In the genomic region with DNA sequence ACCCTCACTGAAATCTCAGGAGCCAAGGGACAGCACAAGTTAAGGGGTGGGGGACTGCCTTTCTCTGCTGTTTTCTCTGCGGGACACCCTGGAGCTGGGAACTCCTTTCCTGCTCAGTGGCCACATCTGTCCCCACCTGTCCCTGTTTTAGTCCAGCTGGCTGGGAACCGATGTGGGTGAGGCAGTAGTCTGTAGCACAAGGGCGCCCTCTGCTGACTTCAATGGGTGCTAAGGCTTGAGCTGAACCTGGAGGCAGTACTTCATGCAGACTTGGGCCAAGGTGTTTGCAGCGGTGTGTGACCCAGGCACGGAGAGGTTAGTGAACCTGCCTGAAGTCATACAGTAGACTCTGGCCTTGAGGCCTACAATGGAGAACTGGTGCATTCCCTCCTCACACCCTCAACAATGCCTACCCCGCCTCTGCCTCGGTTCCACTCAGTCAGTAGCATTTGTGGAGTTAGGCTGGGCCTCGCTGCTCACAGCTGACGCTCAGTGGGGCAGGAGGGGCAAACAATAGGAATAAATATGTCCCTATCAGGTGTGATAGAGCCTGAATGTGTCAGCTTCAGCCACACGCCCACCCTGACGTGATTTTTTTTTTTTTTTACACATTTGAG, we compare ENCODE assay signal across 8 mouse cellular contexts. TPM values are rescaled to one million over a fixed set of nuclear protein-coding genes. Genes with fewer than 3 reads are reported as not detected.
A peak's percentile ranks its signal among the peaks of the same experiment; 100 is the strongest.
DNase-seq lines count a peak whose midpoint lies in the region; ATAC-seq and TF ChIP-seq lines count a peak whose summit lies in the region.

No protein-coding gene starts in this region.

- H3K4me2 ChIP-seq in heart, embryonic 13.5 days = no peak overlapping the region
- no peak overlapping the region for H3K4me2 ChIP-seq in kidney, postnatal 0 days (ENCODE audit: low read length)
- no peak overlapping the region for H3K4me2 ChIP-seq in stomach, embryonic 14.5 days (replicated peaks; ENCODE audit: low read depth, low read length)

- peaks cover 24% of the 10 kb centered on the region for H3K36me3 ChIP-seq in heart, embryonic 13.5 days
- H3K36me3 ChIP-seq in kidney, postnatal 0 days (ENCODE audit: insufficient read depth, low read length) = peaks cover 16% of the 10 kb centered on the region
- H3K36me3 ChIP-seq in liver, adult 2 months (ENCODE audit: control insufficient read depth, insufficient read depth, low read length) = peaks cover 1% of the 10 kb centered on the region; the same call in 1 of the 2 replicates
- H3K36me3 ChIP-seq in stomach, embryonic 14.5 days (ENCODE audit: control insufficient read depth, insufficient read depth, low read length) = peaks cover 12% of the 10 kb centered on the region; the same call in 1 of the 2 replicates

- H3K9me3 ChIP-seq in heart, embryonic 13.5 days = no peaks in the 10 kb centered on the region
- H3K9me3 ChIP-seq in kidney, postnatal 0 days (replicated peaks; ENCODE audit: low read length) = no peaks in the 10 kb centered on the region
- H3K9me3 ChIP-seq in stomach, embryonic 14.5 days (ENCODE audit: control insufficient read depth, low read depth, low read length) = no peaks in the 10 kb centered on the region

- H3K27me3 ChIP-seq in heart, embryonic 13.5 days (replicated peaks) = 0 out of 2 replicates have a peak, but pooled peaks cover 18% of the 10 kb centered on the region
- H3K27me3 ChIP-seq in kidney, postnatal 0 days (ENCODE audit: insufficient read depth, low read length) = no peaks in the 10 kb centered on the region
- no peaks in the 10 kb centered on the region for H3K27me3 ChIP-seq in liver, adult 2 months (ENCODE audit: control insufficient read depth, insufficient read depth, low read length)
- no peaks in the 10 kb centered on the region for H3K27me3 ChIP-seq in stomach, embryonic 14.5 days (ENCODE audit: control insufficient read depth, insufficient read depth, low read length)

- TF ChIP-seq POLR2A in liver, adult 2 months (IDR thresholded peaks at IDR 0.05; ENCODE audit: extremely low read depth, insufficient read depth, low read length) = no peak

- peaks cover 45% of the 10 kb centered on the region for H3K4me1 ChIP-seq in heart, embryonic 13.5 days
- H3K4me1 ChIP-seq in kidney, postnatal 0 days (replicated peaks; ENCODE audit: insufficient read depth, low read length) = peaks cover 3% of the 10 kb centered on the region; the same call in 1 of the 2 replicates
- no peaks in the 10 kb centered on the region for H3K4me1 ChIP-seq in liver, adult 2 months (ENCODE audit: control insufficient read depth, insufficient read depth, low read length)
- peaks cover 7% of the 10 kb centered on the region; the same call in 1 of the 2 replicates for H3K4me1 ChIP-seq in stomach, embryonic 14.5 days (ENCODE audit: control insufficient read depth, insufficient read depth, low read length)

- H3K27ac ChIP-seq in heart, embryonic 13.5 days (replicated peaks) = no peak overlapping the region
- no peak overlapping the region for H3K27ac ChIP-seq in kidney, postnatal 0 days
- H3K27ac ChIP-seq in liver, adult 2 months (replicated peaks; ENCODE audit: insufficient read depth, low read depth, low read length) = no peak overlapping the region
- H3K27ac ChIP-seq in stomach, embryonic 14.5 days (ENCODE audit: low read length) = no peak overlapping the region

- no peaks in the 10 kb centered on the region for H3K79me2 ChIP-seq in liver, adult 2 months (ENCODE audit: control insufficient read depth, insufficient read depth, low read length)

- no peak overlapping the region for H3K4me3 ChIP-seq in heart, embryonic 13.5 days
- no peak overlapping the region for H3K4me3 ChIP-seq in kidney, postnatal 0 days (replicated peaks; ENCODE audit: low read depth, low read length)
- no peak overlapping the region for H3K4me3 ChIP-seq in liver, adult 2 months (ENCODE audit: insufficient read depth, low read depth, low read length)
- no peak overlapping the region for H3K4me3 ChIP-seq in stomach, embryonic 14.5 days (ENCODE audit: low read depth, low read length)

- DNase-seq in A20 (ENCODE audit: low read depth, low spot score) = peak; percentile 82
- peak; percentile 87 for DNase-seq in brain, adult 2 months (ENCODE audit: low read depth, low spot score)
- peak; percentile 94 for DNase-seq in kidney, postnatal 0 days (ENCODE audit: low spot score)
- DNase-seq in liver, adult 2 months (ENCODE audit: extremely low read depth, low read depth, low spot score) = peak; percentile 74
- peak; percentile 66 to 84 for DNase-seq in natural killer cell, adult 2 months (ENCODE audit: low spot score in 2 of 2)

- ATAC-seq in erythroblast, adult 5-6 weeks (replicated peaks; ENCODE audit: low FRiP score, poor library complexity, severe bottlenecking) = peak; percentile 77
- ATAC-seq in heart, embryonic 13.5 days (ENCODE audit: extremely low read depth, insufficient number of reproducible peaks, low FRiP score, low TSS enrichment) = peak; percentile 34
- peak; percentile 37; the same call in 1 of the 2 replicates for ATAC-seq in kidney, postnatal 0 days (replicated peaks; ENCODE audit: low FRiP score, low read depth)
- ATAC-seq in stomach, embryonic 14.5 days (ENCODE audit: insufficient number of reproducible peaks, insufficient read depth, low FRiP score, low read depth) = peak; percentile 75; the same call in 1 of the 2 replicates

- 21% methylated on average over 11 of the region's 11 CpGs for WGBS in heart, embryonic 13.5 days
- 26% methylated on average over 11 of the region's 11 CpGs for WGBS in kidney, postnatal 0 days
- WGBS in liver, adult 2 months = 32% methylated on average over 11 of the region's 11 CpGs
- 25% methylated on average over 11 of the region's 11 CpGs for WGBS in stomach, embryonic 14.5 days

- no peak overlapping the region for H3K9ac ChIP-seq in heart, embryonic 13.5 days
- no peak overlapping the region for H3K9ac ChIP-seq in kidney, postnatal 0 days (ENCODE audit: low read depth, low read length)
- H3K9ac ChIP-seq in liver, adult 2 months (ENCODE audit: low read depth, low read length) = no peak overlapping the region
- H3K9ac ChIP-seq in stomach, embryonic 14.5 days (replicated peaks; ENCODE audit: low read depth, low read length) = no peak overlapping the region

- TF ChIP-seq CTCF in kidney, postnatal 0 days (IDR thresholded peaks at IDR 0.05; ENCODE audit: low read depth) = peak; percentile 98
- peak; percentile 99 for TF ChIP-seq CTCF in liver, adult 2 months (IDR thresholded peaks at IDR 0.05; ENCODE audit: low read depth, low read length)

RNA-seq across cellular contexts. Expression of gene Ube2v1, which starts 26.6 kb away (rescaled TPM):
- 134 and 176 TPM in 2 replicates for total RNA-seq in erythroblast, adult 5-6 weeks (2015; ENCODE audit: low replicate concordance)
- 150 and 202 TPM in 2 replicates for total RNA-seq in erythroblast, adult 5-6 weeks (2017; ENCODE audit: low replicate concordance)
- polyA plus RNA-seq in heart, embryonic 13.5 days (2015; fragmentation: Nextera tagmentation; extraction: Ambion mirVana) = 216 and 229 TPM in 2 replicates
- 256 and 262 TPM in 2 replicates for polyA plus RNA-seq in kidney, postnatal 0 days (2015; fragmentation: Nextera tagmentation; extraction: Ambion mirVana)
- total RNA-seq in liver, adult 2 months (2014; rRNA removed) = 26.2 and 34.5 TPM in 2 replicates
- 69.9 and 75.2 TPM in 2 replicates for polyA plus RNA-seq in liver, adult 2 months (2012; rRNA removed)
- 252 and 259 TPM in 2 replicates for polyA plus RNA-seq in stomach, embryonic 14.5 days (2014; fragmentation: Nextera tagmentation; extraction: Ambion mirVana)

RNA-seq across cellular contexts. Expression of gene Gm20431, which starts 56.0 kb away (rescaled TPM):
- not detected in 2 replicates for total RNA-seq in erythroblast, adult 5-6 weeks (2015; ENCODE audit: low replicate concordance)
- not detected in 2 replicates for total RNA-seq in erythroblast, adult 5-6 weeks (2017; ENCODE audit: low replicate concordance)
- 1.9 and 4.5 TPM in 2 replicates for polyA plus RNA-seq in heart, embryonic 13.5 days (2015; fragmentation: Nextera tagmentation; extraction: Ambion mirVana)
- polyA plus RNA-seq in kidney, postnatal 0 days (2015; fragmentation: Nextera tagmentation; extraction: Ambion mirVana) = 11.2 and 12.6 TPM in 2 replicates
- not detected in 2 replicates for total RNA-seq in liver, adult 2 months (2014; rRNA removed)
- 10.6 and 10.8 TPM in 2 replicates for polyA plus RNA-seq in liver, adult 2 months (2012; rRNA removed)
- 7.9 and 8.1 TPM in 2 replicates for polyA plus RNA-seq in stomach, embryonic 14.5 days (2014; fragmentation: Nextera tagmentation; extraction: Ambion mirVana)
